Mouse (Mus musculus) cerebellum, adult 11 months (tissue): ENCODE measurements at regions not wholly inside any gene's neighbourhood (a gene's known extent, or its start where the extent isn't known, plus 50 kb on each side); places are given as distances from the start of the nearest gene placed in this dataset.
A peak's percentile ranks its signal among the peaks of the same experiment; 100 is the strongest.

Experiments
- DNase-seq: peaks from one replicate; pipeline ENCODE4 v3.0.0; 2022

DNA sequence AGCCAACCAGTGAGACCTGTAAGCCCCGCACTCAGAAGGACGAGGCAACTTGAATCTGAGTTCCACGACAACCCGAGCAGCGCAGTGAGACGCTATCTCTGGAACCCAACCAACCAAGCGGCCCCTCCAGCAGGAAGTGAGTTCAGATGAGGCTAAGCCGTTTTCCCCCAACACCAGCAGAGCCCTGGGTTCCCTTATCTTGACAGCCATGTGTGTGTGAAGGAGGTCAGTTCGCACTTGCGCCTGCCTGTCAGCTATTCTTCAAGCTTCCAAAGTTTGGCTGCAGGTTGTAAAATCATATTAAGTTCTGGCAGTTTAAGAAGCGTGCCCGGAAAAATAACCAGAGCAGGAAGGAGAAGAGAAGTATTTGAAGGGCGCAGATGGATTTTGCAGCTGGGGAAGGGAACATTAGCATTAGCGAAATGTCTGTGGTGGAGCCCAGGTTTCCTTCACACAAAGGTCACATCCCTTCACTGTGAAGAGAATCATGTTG is 368.8 kb upstream of the Trib2 start:
- no peak for DNase-seq

DNA sequence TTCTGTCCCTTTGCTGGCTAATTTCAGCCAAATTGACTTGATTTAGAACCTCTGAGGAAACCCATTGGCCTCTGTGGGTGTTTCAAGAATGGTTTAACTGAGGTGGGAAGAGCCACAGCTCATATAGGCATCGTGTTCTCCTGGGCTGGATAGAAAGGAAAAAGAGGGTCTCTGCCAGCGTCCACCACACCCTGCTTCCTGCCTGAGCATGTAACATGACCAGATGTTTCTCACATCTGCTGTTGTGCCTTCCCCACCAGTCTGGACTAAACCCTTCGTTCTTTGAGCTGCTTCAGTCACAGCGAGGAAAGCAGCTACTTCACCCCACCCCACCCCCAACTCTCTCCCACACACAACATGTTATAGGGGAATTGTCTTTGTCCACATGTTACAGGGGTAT is 366.3 kb upstream of the Trib2 start:
- DNase-seq, result no peak

DNA sequence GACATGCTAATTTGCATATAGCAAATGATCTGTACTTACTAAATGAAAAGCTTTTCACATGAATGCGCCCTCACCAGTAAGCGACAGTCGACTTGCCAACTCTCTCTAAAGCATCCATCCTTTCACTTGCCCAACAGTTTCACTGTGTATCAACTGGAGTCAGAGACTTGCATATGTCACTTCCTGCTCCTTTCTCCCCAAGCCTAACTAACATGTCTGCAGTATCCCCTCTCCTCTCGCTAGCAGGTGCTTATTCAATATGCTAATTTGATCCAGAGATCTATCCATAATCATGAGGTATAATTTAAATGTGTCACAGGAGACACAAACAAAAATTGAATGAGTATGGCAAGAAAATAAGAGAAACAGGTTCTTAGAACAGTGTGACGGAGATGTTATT is 364.9 kb upstream of the Trib2 start:
- DNase-seq, result no peak

DNA sequence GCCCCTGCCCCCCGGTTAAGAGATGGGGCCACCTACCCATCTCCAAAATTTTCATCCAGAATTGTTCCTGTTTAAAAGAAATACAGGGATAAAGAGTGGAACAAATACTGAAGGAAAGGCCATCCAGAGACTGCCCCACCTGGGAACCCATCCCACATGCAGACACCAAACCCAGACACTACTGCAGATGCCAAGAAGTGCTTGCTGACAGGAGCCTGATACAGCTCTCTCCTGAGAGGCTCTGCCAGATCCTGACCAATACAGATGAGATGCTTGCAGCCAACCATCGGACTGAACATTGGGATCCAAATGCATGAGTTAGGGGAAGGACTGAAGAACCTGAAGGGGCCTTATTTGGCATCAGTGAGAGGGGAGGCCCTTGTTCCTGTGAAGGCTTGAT is 363.2 kb upstream of the Trib2 start:
- no peak for DNase-seq

DNA sequence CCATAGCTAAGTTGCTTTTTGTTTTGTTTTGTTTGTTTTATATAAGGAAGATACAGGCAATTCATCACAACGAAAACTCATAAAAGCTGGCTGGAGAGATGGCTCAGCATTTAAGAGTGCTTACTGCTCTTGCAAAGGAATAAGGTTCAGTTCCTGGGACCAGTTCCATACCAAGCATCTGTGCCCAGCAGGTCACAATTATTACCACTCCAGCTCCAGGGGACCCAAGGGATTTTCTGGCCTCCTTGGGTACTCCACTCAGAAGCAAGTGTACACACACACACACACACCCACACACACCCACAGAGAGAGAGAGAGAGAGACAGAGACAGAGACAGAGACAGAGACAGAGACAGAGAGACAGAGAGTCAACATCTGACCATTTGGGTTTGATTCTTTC is 359.6 kb upstream of the Trib2 start:
- DNase-seq, result no peak

DNA sequence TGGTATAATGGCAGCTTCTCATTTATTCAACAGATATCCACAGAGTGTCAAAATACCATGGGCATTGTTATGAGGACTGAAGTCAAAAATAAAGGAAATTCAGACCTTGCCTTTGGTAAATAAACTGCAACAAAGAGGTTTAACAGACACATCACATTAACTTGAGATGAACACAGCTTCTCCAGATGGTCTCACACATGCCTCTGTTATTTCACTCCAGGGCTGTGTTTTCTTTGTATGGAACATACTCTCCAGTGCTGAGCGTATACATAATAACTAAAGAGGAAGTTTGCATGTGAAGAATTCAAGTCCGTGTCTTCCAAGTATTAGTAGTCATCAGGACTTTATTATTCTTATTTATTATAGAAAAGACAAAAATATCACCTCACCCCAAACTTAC is 355.5 kb upstream of the Trib2 start:
- DNase-seq, result no peak

DNA sequence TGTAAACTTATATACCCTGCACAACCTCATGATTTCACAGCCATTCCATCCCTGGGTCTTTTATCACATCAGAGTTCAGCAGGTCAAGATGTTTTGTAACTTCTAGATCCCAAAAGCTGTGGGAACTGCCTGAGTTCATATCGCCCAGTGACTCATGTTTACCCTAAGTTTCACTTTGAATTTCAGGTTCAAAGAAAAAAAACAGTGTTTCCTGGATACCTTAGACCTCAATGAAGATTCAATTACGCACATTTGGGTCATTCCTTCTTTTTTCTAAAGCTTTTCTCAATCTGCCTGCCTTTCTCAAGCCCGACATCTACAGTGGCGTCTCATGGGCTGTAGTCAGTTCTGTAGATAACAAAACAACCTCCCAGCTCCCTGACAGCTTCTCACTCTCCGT is 354.9 kb upstream of the Trib2 start:
- no peak for DNase-seq

DNA sequence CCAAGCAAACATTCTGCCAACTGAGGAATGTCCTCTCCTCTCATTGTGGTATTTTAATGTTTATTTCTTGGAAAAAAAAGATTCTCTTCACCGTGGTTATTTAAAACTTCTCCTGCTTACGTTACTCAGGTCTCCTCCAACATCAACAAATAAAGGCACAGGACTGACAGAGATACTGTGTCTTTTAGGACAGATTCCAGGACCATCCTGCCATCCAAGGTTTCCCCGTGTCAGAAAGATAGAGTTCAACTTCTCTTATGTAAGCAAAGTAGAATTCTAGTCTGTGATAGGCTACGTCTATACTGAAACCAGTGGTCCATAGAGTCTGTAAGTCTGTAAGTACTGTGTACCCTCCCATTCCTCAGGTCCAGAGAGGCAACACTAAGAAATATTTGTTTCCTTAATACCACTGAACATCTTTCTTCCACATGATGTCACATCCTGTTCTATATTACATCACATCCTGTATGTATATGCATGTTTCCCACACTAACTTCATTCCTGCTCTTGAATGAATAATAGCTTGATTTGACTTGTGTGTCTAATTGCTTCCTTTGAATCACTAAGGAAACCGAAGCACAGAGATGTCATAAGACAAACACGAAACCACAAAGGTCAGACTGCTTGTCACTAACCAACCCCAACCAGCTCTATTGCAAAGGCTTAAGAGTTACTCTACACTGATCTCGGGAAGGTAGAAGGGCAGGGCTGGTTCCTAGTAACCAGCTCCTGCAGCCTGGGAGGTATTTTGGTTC is 353.2 kb upstream of the Trib2 start:
- DNase-seq, result no peak

DNA sequence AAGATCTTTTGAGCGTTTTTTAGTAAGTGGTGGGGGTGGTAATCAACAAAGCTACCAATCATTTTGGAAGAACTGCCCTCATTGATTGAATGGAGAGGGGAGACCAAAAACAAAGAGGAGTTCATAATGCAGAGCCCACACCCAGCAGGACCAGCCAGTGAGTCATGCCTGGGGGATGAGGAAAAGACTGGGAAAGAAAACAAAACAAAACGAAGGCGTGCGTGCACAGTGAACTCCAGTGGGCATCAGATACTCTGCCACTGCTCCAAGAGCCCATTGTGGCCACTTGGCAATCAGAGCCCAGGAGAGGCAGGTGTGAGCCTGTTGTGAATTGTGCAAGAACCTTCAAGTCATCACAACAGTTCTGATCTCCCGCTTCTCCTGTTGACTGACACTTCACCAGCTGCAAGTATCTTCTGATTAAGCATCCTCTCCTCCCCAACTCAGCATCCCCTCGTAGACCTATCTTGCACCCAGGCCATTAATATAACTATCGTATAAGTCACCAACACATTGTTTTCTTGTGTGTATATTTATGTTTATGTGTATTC is 351.1 kb upstream of the Trib2 start:
- no peak for DNase-seq

DNA sequence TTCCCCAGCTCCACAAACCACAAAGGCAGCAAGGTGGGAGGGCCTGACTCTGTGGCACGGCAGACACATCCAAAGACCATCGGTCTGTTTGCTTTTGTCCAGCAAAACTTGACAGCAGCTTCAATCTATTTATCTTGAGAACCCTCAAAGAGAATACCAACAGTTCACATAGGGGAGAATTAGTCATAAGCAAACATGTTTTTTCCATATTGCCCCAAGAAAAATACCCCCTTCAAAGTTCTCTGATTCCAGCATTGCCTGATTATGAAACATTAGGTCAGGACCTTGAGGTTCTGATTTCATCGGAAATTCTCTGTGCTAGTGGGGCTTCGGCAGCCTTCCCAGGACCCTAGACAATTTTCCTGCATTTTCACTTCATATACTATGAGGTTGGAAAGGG is 348.4 kb upstream of the Trib2 start:
- no peak for DNase-seq

DNA sequence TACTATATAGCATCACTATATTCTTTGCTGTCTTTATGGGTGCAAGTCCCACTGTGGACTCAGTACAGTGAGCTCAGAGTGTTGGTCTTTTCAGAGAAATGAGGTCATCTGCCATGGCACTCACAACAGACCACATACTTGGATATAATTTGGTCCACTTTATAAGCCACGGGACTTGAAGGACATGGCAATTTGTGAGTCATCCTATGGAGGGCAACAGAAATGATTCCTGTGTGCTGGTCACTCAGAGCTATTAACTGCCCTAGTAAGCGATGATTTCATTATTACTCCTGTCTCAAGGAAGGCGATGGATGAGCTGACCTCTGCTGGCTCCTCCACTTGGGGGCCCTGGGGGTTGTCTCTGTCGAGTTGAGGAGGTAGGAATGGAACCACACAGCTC is 345.2 kb upstream of the Trib2 start:
- DNase-seq, result no peak

DNA sequence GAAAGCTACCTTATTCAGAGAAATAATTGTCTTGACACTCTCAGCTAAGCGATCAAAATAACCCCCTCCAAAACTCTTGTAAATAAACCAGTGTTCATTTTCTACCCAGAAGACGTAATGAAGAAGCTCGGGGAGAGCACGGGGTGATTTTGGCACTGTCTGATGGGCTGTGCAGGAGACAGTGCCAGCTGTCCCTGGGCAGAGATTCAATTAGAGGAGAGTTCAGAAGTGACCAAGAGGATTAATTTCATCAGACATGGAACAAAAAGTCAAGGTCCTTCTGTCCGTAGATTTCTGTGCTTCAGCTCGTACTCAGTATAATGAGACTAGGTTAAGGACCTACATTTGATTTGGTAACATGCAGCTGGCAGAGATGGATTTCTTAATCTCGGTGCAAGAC is 341.2 kb upstream of the Trib2 start:
- DNase-seq, result peak; percentile 17

DNA sequence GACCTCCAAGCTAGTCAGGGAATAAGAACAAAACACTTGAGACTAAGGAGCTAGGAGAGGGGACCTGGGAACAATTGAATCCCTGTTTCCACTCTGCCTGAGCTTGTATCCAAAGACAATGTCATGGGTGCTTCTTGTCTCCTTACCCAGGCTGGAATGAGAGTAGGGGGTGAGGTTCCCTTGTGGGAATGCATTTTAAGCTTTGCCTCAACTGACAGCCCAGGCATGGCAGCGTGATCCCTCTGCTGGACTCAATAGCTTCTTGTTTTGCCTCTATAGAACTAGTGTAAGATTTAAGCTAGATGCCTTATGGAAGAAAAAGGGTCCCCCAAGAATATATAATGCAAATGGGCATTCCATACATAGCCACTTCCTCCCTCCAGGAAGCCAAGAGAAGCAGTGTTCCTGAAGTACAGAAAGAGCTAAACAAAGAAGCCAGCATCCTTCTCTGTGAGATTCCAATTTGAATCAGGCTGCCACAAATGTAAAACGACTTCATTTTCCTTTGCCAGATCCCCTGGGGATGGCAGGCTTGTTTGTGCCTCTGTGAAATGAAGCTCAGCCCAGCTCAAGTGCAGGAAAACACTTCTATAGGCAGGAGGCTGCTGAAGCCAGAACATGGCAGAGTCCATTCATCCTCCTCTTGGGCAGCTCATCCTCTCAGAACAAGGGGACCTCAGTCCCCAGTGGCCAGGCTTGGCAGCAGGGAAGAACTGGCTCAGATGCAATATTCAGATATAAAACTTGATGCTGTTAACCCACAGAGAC is 339.3 kb upstream of the Trib2 start:
- no peak for DNase-seq

DNA sequence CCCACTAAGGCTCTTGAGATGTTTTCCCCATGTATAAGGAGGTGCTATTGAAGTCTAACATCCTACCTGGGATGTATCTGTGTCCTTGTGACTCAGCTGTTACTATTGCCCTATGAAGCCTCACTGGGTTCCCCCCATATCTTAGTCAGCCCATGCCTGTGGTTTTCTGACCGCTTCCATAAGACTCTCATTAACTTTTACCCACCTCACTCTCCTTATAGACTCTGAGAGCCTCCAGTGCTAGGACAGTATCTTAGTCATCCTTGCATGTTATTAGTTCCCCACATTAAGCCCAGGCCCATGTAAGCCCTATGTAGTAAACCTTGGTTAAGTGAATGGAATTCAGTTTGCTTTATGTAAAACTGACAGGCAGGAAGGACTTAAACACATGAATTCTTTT is 337.5 kb upstream of the Trib2 start:
- no peak for DNase-seq

DNA sequence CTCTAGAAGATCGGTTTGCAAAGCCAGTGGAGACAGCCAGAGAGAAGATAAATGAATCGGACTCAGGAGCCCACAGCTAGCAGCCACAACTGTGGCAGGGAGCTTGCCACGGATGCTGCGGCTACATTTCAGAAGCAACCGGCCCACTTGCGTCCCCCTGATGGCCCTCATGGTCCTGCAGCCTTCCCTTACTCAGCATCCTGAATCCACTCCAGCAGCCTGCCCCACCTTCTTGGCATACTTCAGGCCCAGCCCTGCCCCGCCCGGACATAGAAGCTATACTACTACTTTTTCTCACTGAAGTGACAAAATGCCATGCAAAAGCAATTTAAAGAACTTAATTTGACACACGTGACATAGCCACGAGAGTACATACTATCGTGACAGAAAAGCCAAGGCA is 335.4 kb upstream of the Trib2 start:
- no peak for DNase-seq

DNA sequence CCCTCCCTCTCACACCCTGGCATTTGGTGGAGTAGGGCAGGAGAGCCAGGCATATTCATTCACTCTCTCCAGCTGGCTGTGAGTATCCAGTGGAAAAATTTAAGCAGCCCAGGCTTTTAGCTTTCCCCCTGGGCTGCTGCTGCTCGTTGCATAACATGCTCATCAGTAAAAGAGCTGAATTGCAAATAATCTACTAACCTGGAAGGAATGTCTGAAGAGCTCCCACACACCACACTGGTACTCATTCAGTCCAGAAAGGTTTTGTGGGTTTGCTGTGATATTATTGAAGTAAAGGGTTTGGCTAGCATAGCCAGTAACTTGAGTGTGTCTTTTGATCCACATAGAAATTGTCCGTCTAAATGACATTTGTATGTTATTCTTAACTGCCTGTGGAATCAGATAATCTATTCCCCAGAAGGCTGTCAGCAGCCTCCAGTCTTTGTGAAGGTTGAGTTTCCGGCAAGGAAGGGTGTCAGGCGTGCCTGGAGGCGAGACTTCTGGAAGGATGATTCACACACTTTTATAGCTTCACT is 334.5 kb upstream of the Trib2 start:
- DNase-seq, result no peak

DNA sequence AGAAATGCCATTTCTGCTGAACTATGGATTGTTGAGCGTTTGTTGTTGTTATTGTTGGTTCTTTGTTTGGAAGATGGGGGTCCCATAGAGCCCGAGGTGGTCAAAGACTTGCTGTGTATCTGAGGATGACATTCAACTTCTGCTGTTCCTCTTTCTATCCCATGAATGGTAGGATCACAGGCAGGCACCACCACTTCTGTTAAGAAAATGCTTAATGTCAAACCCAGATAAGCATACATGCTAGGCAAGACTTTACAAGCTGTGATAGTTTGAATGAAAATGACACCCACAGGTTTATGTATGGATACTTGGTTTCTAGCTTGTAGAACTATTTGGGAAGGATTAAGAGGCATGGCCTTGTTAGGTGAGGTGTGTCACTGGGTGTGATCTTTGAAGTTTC is 330.2 kb upstream of the Trib2 start:
- DNase-seq, result no peak

DNA sequence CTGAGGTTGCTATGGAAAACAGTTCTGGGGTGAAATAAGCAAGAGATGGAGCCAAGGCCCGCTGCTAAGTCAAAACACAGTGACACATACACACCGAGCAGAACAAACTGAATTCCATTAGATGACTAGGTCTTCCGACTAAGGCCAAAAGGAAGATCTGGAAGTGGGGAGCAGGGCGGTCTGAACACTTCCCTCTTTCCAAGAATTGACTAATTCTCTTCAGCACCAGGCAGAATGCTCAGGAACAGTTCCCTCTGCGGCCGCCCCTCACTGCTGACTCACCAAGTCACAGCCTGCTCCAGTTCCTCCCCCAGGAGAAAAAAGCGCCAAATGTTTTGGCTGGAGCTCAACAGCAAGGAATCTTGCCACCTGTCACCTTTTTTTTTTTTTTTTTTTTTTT is 328.9 kb upstream of the Trib2 start:
- DNase-seq, result no peak

DNA sequence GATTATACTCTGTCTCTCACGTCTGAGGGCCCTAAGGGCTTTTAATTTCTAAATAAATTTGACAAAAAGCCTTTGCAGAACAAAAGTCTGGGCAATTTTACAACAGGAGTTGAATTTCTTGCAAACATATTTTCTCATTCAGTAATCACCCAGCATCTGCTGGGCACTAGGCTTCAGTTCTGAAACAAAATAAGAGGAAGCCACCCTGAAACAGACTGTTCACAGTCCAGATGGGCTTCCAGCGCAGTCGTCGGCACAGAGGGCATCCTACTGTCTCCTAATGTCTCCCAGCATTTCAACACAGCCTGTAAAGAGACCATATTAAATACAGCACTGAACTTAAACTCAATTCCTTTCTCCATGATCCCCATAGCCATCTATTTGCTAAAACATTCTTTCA is 324.5 kb upstream of the Trib2 start:
- DNase-seq, result no peak

DNA sequence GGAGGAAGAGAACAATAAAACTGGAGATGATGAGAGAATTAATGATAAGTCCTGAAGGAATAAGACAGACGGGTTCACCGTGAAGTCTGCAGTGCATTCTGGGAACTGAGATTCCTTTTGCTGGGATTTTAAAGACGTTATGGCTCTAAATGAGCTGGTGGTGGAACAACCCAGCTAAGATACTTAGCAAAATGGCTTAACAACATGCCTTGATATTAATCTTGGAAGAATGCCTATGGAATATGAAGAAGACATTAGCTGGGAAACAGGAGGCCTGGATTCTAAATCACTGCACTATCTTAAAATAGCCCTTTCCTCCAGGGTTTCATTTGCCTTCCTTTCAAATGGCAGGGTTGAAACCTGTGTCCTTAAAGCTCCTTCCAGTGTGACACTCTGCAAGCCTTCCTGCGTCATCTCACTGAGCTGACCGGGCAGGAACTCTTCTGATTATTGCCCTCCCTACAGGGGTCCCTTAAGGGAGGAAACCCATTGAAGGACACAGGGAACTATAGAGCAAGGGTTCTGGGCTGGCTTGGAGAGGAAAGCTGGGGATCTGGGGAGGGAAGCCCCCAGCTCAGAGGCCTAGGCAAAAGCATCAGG is 323.9 kb upstream of the Trib2 start:
- no peak for DNase-seq

DNA sequence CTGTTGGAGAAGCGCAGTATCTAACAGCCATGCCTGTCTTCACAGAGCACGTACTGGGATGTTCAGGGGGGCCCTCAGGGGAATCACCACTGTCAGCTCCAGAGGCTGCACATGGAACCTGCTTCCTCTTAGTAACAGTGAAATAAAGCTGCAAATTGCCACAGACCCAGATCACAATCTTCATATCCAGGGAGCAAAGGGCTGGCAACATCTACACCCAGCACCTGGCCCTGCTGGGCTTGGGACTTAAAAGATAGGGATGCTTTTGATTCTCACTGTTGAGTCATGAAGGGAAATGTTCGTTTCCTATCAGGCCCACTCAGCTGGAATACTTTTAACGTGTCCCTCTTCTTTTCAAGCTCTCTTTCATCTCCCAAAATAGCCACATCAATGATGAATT is 322.4 kb upstream of the Trib2 start:
- DNase-seq, result no peak

DNA sequence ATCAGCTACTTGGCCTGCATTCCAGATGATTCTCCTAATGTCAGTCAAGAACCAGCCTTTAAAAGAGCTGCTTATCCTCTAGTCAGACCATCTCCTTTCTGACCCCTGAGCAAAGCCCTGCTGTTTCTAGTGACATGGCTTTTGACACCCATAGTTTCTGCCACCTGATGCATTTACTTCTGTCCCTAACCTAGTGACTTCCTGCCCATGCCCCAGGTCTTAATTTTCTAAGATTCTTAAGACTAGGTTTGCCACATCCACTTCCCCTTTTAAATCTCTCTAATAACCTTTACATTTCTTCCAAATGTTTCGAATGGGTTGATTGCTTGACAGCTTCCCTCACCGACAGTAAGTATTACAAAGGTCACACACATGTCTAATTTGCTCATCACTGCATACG is 321.1 kb upstream of the Trib2 start:
- no peak for DNase-seq

DNA sequence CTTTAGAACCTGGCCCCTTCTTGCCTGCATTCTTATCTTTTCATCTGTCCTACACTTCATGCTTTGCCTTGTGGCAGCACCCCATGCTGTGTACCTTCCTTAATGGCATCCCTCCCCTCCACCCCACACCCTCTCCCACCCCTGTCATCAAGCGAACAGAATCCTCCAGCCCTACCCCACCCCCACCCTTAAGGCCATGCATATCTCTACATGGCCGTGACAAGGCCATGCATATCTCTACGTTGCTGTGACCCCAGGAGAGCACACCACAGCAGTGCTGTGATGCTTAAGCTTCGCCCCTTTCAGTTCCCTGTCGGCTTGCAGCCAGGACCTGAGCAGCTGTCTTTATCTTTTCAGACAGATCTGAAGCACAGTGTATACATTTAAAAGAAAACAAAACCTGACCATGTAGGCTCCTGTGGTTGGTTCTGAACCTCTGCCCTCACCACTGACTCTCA is 319.5 kb upstream of the Trib2 start:
- no peak for DNase-seq
